Mouse (Mus musculus) ES-E14 (cell line): ENCODE results near the gene Tmem39a. TPM values are rescaled to one million over a fixed set of nuclear protein-coding genes. Genes with fewer than 3 reads are reported as not detected.

ENCODE experiments used
- DNase-seq: peaks from one replicate; pipeline ENCODE4 v3.0.0-alpha.2; 2013; ENCODE audit warnings: low read depth, low spot score
- H3K27ac ChIP-seq: 2 replicates; pipeline ENCODE4 v1.5.1; 2012; ENCODE audit warnings: low read depth, mild to moderate bottlenecking, low read length, moderate library complexity, mixed read lengths; ENCODE audit not compliant: poor library complexity, insufficient read depth, severe bottlenecking
- H3K36me3 ChIP-seq: 2 replicates; pipeline ENCODE4 v1.6.1; 2012; ENCODE audit warnings: mild to moderate bottlenecking, low read length, moderate library complexity, mixed read lengths; ENCODE audit not compliant: control insufficient read depth, poor library complexity, insufficient read depth, severe bottlenecking
- H3K4me1 ChIP-seq, 2 experiments: fragments of 150-350 bp in 1 of 2; sonication (generic) in 1 of 2; 2 replicates each; pipeline ENCODE4 v1.6.1; 2012; ENCODE audit warnings: low read length in 2 of 2, mild to moderate bottlenecking in 1 of 2, mixed read lengths in 1 of 2; ENCODE audit not compliant: control insufficient read depth in 2 of 2, insufficient read depth in 2 of 2, poor library complexity in 1 of 2
- H3K4me3 ChIP-seq, 2 experiments: fragments of 150-350 bp in 1 of 2; sonication (generic) in 1 of 2; 2 replicates each; pipeline ENCODE4 v1.5.1; 2012; ENCODE audit warnings: low read length in 2 of 2, low read depth in 1 of 2, mild to moderate bottlenecking in 1 of 2, mixed read lengths in 1 of 2; ENCODE audit not compliant: insufficient read depth in 1 of 2, poor library complexity in 1 of 2, severe bottlenecking in 1 of 2
- H3K9ac ChIP-seq: 2 replicates; pipeline ENCODE4 v1.6.1; 2012; ENCODE audit warnings: low read depth, mild to moderate bottlenecking, low read length, mixed read lengths; ENCODE audit not compliant: poor library complexity, insufficient read depth, severe bottlenecking
- H3K9me3 ChIP-seq: fragments of 150-350 bp; sonication (generic); 2 replicates; pipeline ENCODE4 v1.6.1; 2012; ENCODE audit warnings: low read depth, mild to moderate bottlenecking, low read length; ENCODE audit not compliant: control insufficient read depth, insufficient read depth
- CHD2 ChIP-seq: IDR thresholded peaks from 2 replicates; pipeline ENCODE4 v1.6.1; 2014; ENCODE audit warnings: mild to moderate bottlenecking, low read depth, low read length, inconsistent platforms
- HCFC1 ChIP-seq: IDR thresholded peaks from 2 replicates; pipeline ENCODE4 v1.6.1; 2012; ENCODE audit warnings: low read length, inconsistent platforms, borderline replicate concordance; ENCODE audit not compliant: insufficient read depth
- MAFK ChIP-seq: IDR thresholded peaks from 2 replicates; pipeline ENCODE4 v1.6.1; 2014; ENCODE audit warnings: mild to moderate bottlenecking, low read depth, low read length, inconsistent platforms; ENCODE audit not compliant: insufficient read depth
- ZC3H11A ChIP-seq: IDR thresholded peaks from 2 replicates; pipeline ENCODE4 v1.6.1; 2012; ENCODE audit warnings: low read depth, mild to moderate bottlenecking, inconsistent platforms, low read length, borderline replicate concordance
- ZNF384 ChIP-seq: IDR thresholded peaks from 2 replicates; pipeline ENCODE4 v1.6.1; 2012; ENCODE audit warnings: low read depth, low read length, inconsistent platforms
- in situ Hi-C, 2 experiments: fragments of 600-800 bp; cut with MboI; formaldehyde crosslinking; loops; one replicate each; pipeline ENCODE4 v1.15.1; 2025; ENCODE audit warnings: low sequenced_read_pairs in 2 of 2, inconsistent platforms in 1 of 2; ENCODE audit not compliant: unreplicated experiment in 2 of 2
- total RNA-seq: library from RNA; depleted of rRNA; stranded (reverse); fragments of 300-350 nt; gene quantifications from 2 replicates; pipeline ENCODE4 v1.2.3, GENCODE M21; 2012

Tmem39a gene
- total RNA-seq, 1 experiment: 124 TPM

DNA sequence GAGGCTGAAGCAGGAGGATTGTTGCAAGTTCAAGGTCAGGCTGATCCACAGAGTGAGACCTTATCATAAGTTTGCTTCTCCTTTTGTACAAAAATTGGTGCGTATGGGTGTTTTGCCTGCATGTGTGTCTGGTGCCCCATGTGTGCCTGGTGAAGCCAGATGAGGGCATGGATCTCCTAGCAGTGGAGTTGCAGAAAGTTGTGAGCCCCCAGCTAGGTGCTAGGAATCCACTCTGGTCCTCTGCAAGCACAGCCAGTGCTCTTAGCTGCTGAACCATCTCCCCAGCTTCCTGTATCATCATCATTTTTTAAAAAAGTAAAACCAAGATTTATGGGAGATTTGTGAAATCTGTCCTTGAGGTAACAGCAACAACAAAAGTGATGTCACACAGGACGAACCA is 38.2 kb downstream of the Tmem39a start:
- no peak for DNase-seq
- H3K36me3 ChIP-seq: peaks cover 4% of the 10 kb centered on the region
- TF ChIP-seq HCFC1 (no peak), ZC3H11A (no peak), ZNF384 (no peak), MAFK (no peak), CHD2 (no peak)

GRCm38 (mm10) chr16:38598986-38599680 is 40.6 kb downstream of the Tmem39a start:
- Histone ChIP-seq H3K4me3 (no peak overlapping the region), H3K36me3 (no peaks in the 10 kb centered on the region), H3K4me1 (peaks cover 2 to 3% of the 10 kb centered on the region in 2 experiments; a peak in 1 of 4 replicates), H3K27ac (no peak overlapping the region), H3K9ac (no peak overlapping the region), H3K9me3 (no peaks in the 10 kb centered on the region)
- DNase-seq: no peak
- no peak for TF ChIP-seq MAFK
- TF ChIP-seq ZC3H11A: no peak
- TF ChIP-seq ZNF384: no peak
- TF ChIP-seq CHD2: no peak
- TF ChIP-seq HCFC1: no peak
- in situ Hi-C loops: no loop called here

More for the DNA sequence above, 38.2 kb downstream of the Tmem39a start:
- H3K9me3 ChIP-seq: no peaks in the 10 kb centered on the region
- no peak overlapping the region for H3K27ac ChIP-seq
- no peaks in the 10 kb centered on the region; a peak in 1 of 4 replicates for H3K4me1 ChIP-seq
- no peak overlapping the region for H3K4me3 ChIP-seq
- H3K9ac ChIP-seq: no peak overlapping the region
- in situ Hi-C loops: no loop called here

DNA sequence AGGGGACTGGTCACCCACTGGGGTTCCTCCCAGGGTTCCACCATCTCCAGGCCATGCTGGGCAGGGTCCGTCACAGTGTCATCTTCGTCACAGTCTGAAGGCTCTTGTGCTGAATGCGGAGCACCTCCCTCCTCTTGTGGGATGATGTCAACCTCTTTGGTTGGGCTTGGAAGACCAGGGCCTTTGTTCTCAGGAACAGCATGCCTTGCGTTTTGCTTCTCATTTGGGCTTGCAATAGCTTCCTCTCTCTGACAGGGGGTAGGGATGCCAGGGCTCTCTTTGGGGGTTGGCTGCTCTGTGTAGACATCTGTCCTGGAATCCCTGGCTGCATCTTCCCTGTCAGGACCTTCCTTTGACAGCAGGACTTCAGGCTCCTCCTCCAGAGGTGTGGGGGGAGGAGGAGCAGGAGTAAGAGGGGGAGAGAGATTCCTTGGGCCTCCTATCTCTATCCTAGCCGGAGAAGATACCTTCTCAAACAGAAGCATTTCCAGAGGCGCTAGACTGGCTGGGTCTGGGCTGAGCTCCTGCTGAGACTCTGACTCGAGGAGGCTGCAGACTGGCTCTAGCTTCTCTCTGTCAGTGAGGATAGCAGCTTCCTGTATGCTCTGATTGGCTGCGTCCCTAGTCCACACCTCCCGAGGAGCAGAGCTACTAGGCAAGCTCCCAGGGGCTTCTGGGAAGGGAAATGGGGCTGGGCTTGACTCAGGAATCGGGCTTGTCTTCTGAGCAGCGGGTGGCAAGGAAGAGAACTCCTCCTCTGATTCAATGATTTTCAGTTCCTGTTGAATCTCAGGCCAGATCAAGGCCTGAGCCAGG is 44.7 kb downstream of the Tmem39a start:
- Histone ChIP-seq H3K36me3 (no peaks in the 10 kb centered on the region), H3K9me3 (no peaks in the 10 kb centered on the region), H3K27ac (no peak overlapping the region), H3K9ac (peak overlapping the region; percentile 13; the same call in 1 of the 2 replicates), H3K4me1 (peaks cover 2 to 3% of the 10 kb centered on the region in 2 experiments; a peak in 1 of 4 replicates), H3K4me3 (peak overlapping the region; percentile 32 to 81)
- no peak for TF ChIP-seq MAFK
- TF ChIP-seq CHD2: peak; percentile 28; the same call in 1 of the 2 replicates
- DNase-seq: peak; percentile 73
- in situ Hi-C loops: no loop called here

- no peaks in the 10 kb centered on the region for H3K36me3 ChIP-seq
- DNase-seq: no peak
- H3K4me1 ChIP-seq: peaks cover 2 to 3% of the 10 kb centered on the region in 2 experiments; a peak in 1 of 4 replicates
- H3K9me3 ChIP-seq: no peaks in the 10 kb centered on the region
- in situ Hi-C loops: no loop called here
- H3K9ac ChIP-seq: no peak overlapping the region
- no peak overlapping the region for H3K4me3 ChIP-seq
- H3K27ac ChIP-seq: no peak overlapping the region
- TF ChIP-seq MAFK: no peak
- TF ChIP-seq ZC3H11A: no peak
- no peak for TF ChIP-seq ZNF384
- no peak for TF ChIP-seq HCFC1
- no peak for TF ChIP-seq CHD2
Measured at GRCm38 (mm10) chr16:38606509-38606908, 48.0 kb downstream of the Tmem39a start.
